Mouse (Mus musculus) left cerebral cortex, postnatal 14 days (tissue): ENCODE results near the gene Pum3. TPM values are rescaled to one million over a fixed set of nuclear protein-coding genes. Genes with fewer than 3 reads are reported as not detected.

ENCODE experiments used
- DNase-seq, 2 experiments: peaks; one replicate each; pipeline ENCODE4 v3.0.0; 2021 to 2022; ENCODE audit warnings: low spot score in 2 of 2, mixed read lengths in 1 of 2
- intact Hi-C: fragments of 180-260 bp; cut with DNase I; formaldehyde crosslinking; loops from one replicate; pipeline ENCODE4 v1.15.1; 2025
- long read RNA-seq, 2 experiments: library from polyadenylated mRNA; stranded (forward); transcript quantifications; one replicate each; pipeline ENCODE4 v2.0.0; 2021
- total RNA-seq, 2 experiments: library from RNA; stranded (reverse); gene quantifications; 2 replicates each; pipeline ENCODE4 v1.2.3; 2021

Pum3 gene
- 10 to 100 TPM; 61.1 to 67.3 TPM for total RNA-seq
- long read RNA-seq, experiment 1, transcript Pum3-201 (18 exons, 3,471 nt): major isoform, 54 of 76 reads
- long read RNA-seq, experiment 1, partial matches to known transcripts: 14 of 76 reads
- long read RNA-seq, experiment 1, other reads (novel, unspliced or antisense): 8 of 76 reads
- long read RNA-seq, experiment 2, transcript Pum3-201 (18 exons, 3,471 nt): major isoform, 59 of 82 reads
- long read RNA-seq, experiment 2, partial matches to known transcripts: 14 of 82 reads
- long read RNA-seq, experiment 2, other reads (novel, unspliced or antisense): 9 of 82 reads

DNA sequence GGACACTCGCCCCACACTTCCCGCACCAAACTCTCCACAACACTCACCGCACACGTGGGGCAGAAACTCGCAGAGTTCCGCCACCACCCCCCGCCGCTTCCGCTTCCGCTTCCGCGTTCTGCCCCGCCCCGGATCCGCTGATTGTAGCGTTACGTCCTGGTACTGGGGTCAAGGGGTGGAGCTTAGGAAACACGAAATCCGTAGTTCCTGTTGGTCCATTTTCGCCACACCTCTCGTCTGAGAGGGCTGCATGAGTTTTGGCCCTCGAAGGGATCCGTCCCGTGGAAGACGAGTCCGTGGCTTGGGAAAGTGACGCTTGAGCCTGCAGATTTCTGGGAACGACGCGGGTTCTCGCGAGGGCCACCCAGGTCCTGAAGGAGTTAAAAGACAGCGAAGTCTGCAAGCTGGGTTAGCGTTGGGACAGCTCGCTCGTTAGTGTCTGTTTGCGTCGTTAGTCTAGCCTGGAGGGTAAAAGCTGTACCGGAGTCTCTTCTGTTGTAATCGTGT, at the start of gene Pum3:
Gene Pum3 (minus strand): TSS at position 81 of the 507 bp plus-strand sequence.
- DNase-seq: peak; percentile 99
- intact Hi-C loops: loop anchor here (5.0 to 10.0 kb wide), 4 partner anchors 177 to 697 kb away; no protein-coding TSS in a partner anchor

DNA sequence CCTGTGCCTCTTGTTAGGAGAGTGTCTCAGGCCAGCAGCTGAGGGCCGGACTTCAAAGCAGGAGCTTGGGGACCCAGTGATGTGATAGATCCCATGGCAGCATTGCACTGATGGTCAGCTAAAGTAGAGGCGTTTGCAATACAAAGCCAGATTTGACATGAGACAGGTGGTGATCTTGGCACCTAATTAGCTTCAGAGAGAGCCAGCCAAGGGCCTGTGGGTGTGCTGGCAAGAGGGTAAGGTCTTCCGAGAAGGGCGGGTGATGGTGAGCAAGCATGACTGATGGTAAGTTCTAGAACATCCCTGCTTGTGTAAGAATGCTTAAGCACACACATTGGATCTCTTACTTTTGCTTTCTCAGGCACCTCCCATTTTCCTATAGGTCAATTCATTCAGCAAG, 37.1 kb upstream of the Pum3 start:
- intact Hi-C loops: no loop called here
- no peak for DNase-seq

DNA sequence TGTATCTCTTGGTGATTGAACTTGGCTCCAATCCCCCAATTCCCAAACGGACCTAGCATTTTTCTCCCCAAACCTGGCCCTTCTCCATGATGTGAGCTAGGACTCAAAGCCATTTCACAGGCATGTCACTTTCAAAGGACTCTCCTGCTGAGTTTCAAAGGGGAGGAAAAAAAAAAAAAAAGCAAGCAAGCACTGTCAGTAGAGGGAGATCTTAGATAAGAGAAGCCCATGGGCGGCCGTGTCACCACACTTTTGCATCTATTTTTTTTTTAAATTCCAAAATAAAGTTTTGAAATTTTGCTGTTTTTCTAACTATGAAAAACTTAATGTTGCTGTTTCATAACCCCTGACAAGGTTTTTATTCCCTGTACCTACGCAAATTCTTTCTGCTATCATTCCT, 33.0 kb upstream of the Pum3 start:
- peak in 1 of 2 experiments; percentile 32 for DNase-seq
- intact Hi-C loops: loop anchor here (5.0 kb wide), 2 partner anchors 115 to 545 kb away; no protein-coding TSS in a partner anchor

DNA sequence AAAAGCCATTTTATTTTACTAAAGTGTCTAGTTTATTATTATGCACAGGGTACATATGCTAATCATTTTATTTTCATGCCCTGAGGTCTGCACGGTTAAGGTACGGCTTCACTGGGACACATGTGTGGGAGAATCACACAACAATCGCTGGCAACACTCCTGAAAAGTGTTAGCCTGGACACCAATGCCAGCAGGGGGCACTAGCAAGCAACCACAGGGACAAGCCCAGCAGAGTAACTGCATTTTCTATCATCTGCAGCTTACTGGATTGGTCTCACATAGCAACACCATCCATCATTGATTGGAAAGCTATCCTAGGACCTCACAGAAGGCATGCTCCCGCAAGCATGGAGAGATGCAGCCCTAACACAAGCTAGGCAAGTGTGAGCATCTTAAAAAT, 20.8 kb upstream of the Pum3 start:
- intact Hi-C loops: loop anchor here (5.0 kb wide), 1 partner anchor 562 kb away; the partner anchor contains the start of gene Rfx3
- DNase-seq: peak; percentile 70 to 78

DNA sequence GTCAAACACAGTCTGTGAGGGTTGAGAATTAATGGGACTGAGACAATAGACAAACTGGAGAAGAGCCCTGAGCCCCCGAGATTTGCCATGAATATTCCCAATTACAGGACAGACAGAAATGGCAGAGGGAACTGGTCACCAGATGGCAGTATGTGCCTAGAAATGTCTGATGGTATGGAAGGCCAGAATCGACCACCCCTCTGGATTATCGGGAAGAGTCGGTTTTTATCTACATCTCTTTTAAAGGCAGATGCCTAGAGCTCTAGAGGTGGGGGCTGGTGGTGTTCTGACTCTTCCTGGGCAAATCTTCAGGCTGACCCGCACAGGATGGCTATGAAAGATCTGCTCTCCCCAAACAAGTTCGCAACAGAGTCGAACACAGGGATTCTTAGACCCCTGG, 17.9 kb upstream of the Pum3 start:
- intact Hi-C loops: loop anchor here (1.0 to 10.0 kb wide), 2 partner anchors 717 to 1321 kb away; no protein-coding TSS in a partner anchor
- DNase-seq: peak; percentile 49 to 67

DNA sequence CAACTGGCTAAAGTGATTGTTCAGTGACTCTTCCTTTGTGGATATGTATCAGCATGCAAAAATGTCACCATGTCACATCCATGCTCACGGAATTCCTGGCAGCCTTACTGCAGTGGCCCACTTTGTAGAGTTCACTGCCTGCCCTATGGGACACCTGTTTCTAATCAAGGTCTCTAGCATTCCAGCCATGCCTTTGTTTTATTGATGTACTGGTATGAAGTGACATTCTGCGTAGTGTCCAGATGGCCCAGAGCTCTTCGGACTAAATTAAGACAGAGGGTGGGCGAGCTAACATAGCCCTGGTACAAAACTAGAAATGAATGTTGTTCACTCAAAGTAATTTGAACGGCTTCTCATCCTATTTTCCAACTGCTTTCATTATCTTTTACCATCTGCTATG, 11.5 kb upstream of the Pum3 start:
- intact Hi-C loops: loop anchor here (10.0 kb wide), 1 partner anchor 724 kb away; no protein-coding TSS in a partner anchor

DNA sequence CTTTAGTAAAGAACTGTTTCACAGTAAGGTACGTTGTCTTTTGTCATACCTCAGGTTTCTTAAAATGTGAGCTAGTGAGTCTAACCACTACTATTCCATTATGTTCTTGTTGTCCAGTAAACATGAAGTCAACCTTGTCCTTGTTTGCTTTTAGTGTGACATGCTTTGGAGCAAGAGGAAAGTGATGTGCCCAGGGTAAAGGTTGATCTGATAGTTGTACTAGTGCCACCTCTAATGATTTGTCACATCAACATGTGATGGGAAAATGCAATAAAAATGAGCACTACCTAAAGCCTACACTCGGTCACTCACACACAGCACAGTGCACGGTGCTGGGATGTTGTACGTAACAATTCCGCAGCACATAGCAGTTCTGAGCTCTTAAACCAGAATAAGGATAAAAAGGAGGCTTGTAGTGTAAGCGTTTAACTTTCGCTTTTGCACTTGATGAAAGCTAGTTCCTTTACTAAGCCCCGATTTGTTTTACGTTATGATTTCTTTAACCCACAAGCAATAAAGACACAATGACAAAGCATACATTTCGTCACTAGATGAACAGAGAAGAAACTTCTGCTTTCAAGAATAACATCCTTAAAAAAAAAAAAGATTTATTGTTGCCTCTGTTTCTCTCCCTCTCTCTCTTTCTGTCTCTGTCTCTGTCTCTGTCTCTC, 8.5 kb upstream of the Pum3 start:
- DNase-seq: no peak
- intact Hi-C loops: no loop called here

More for the DNA sequence above, 11.5 kb upstream of the Pum3 start:
- peak in 1 of 2 experiments; percentile 45 for DNase-seq

DNA sequence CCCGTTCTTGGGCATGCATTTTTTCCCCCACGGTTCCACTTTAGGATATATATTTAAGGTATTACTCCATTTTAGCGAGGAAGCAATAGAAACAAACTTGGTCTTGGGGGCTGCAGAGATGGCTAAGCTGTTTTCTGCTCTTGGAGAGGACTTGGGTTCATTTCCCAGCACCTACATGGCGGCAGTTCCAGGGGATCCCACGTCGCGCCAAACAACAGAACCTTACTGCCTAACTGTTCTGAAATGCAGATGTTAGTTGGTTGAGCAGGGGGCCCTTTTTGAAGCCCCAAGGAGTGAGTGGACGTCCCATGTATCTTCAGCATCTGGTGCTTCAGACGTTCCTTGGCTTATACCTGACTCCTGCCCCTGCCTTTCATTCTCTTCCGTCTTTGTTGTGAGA, 781 bp upstream of the Pum3 start:
- DNase-seq: no peak
- intact Hi-C loops: no loop called here

DNA sequence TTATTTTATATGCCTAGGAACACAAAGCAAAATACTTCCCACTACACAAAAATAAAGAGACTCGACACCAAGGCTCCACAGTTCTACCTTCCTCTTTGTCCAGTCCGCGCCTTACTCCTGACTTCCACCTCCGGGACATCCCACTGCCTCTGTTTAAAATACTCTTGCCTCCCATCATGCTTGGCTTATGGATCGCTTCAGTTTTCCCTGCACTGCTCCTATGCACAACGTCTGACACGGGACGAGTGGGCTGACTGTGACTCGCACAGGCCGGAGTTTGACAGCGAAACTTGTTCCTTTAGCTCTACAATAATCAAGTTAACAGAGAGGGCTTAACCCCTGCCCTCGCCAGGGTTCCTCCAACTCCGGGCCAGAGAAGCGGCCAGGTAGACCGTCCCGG, 344 bp downstream of the Pum3 start:
- intact Hi-C loops: loop anchor here (5.0 to 10.0 kb wide), 4 partner anchors 177 to 697 kb away; no protein-coding TSS in a partner anchor
- DNase-seq: no peak

DNA sequence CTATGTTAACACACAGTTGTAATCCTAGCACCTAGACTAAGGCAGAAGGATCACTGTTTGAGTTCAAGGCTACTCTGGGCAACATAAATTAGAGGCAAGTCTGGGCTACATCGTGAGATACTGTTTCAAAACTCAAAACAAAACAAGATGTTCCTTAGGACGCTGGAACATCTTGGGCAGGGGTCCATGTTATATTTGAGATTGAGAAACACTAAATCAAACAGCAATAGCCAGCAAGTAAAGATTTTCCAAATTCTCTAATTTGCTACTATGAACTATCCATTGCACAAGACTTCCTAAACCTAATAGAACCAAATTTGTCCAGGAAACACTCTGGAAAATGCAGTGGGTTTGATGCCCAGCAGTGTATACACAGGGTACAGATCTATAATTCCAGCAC, 1.8 kb downstream of the Pum3 start:
- intact Hi-C loops: loop anchor here (5.0 to 10.0 kb wide), 4 partner anchors 176 to 696 kb away; no protein-coding TSS in a partner anchor

DNA sequence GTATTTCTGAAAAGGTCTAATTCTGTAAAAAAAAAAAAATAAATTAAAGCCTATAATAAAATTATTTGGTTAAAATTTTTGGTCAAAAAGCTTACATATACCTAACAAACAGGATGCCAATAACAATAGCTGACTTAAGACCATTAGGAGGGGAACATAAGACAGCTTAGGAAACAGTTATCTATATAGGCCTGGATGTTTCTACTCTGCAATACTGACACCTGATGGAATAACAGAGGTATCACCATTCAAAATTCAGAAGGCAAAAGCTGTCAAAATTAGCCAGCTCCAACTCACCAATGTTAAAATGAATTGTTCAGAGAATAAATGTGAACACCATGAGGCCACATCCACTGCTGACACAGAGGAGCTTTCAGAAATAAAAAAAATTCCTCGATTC, 3.2 kb downstream of the Pum3 start:
- intact Hi-C loops: loop anchor here (5.0 to 10.0 kb wide), 4 partner anchors 174 to 694 kb away; no protein-coding TSS in a partner anchor

More for the DNA sequence above, 1.8 kb downstream of the Pum3 start:
- no peak for DNase-seq

DNA sequence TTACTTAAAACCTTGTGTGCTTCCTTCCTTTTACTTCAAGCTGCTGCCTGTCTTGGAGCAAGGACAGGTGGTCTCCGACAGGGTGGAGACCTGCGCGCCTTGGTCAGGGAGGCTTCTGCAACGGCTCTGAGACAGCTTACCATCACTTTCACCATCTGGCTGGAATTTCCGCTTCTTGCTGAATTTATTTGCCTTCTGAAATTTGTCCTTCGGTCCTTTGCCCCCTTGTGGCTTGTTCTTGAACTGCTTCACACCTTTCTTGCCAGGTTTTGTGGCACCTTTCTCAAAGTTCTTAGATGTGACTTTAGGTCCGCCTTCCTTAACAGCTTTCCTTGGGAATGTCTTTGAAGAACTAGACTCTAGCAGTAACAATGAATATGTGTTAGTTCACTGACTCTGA, 4.0 kb downstream of the Pum3 start:
- DNase-seq: peak; percentile 66 to 69
- intact Hi-C loops: loop anchor here (5.0 to 10.0 kb wide), 4 partner anchors 173 to 693 kb away; no protein-coding TSS in a partner anchor

More for the DNA sequence above, 3.2 kb downstream of the Pum3 start:
- no peak for DNase-seq

DNA sequence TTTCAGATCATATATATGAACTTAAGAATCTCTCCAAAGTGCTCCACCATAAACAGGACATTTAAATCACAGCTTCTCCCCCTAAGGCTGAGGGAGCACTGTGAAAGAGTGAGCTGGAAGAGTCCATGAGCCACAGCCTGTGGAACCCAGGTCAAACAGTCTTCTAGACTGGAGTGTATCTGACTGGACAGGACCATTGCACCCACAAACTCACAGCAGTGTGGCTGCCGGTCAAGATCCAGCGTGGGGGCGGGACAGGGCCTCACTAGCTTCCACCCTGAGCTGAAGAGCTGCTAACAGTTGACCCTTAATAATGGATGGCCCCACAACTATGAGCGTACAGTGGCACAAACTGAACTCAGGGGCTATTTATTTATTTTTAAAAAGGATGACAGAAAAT, 12.2 kb downstream of the Pum3 start:
- intact Hi-C loops: no loop called here
- no peak for DNase-seq

DNA sequence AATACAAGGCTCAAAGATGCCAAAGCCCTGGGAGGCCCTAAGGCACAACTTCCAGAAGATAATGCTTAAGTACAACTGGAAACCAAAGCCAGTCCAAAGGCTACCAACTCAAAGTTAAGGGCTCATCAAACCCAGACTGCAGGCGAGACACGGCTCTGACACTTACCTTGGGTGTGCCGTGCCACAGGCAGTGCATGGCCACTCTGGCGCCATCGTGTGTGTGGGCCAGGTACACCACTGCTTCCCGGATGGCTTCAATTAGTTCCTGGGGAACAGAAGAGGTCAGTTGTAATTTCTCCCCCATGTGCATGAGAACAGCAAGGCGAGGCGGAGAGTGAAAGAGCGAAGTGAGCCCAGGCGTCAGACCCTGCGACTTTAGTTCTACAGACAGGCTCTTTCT, 13.1 kb downstream of the Pum3 start:
- intact Hi-C loops: no loop called here
- DNase-seq: peak in 1 of 2 experiments; percentile 55

DNA sequence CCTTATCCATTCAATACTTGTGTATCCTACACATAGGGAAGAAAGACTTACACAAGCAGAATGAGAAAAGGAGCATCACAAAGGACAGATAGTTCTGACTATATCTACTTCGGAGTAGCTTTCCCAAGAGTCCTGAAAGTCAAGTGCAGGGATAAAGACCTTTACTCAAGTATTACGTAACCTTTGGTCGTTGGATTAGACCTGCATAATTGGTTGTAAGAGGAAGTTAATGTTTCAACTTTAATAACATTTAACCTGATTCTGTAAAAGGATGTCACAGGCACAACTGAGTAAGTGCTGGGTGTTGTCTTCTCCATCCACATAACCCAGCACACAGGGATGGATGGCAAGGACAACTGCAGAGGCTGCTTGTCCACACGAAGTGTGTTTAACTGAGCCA, 18.3 kb downstream of the Pum3 start:
- intact Hi-C loops: no loop called here
- no peak for DNase-seq

DNA sequence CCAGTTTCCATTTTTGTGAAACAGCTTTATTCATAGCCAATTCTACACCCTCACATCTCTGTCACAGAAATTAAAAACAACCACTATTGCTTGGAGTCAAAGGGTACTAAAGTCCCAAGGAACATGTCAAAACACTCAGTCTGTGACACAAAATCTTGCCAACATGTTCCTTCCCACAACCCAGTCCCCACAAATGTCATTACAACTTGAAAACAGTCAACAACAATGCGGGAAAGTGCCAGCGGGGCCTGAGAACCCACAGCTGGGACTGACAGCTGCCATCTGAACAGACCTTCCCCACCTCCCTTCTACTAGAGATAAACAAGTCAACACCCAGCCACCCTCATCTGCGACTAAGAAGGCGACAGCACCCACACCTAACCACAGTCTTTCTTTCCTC, 18.9 kb downstream of the Pum3 start:
- no peak for DNase-seq
- intact Hi-C loops: no loop called here

DNA sequence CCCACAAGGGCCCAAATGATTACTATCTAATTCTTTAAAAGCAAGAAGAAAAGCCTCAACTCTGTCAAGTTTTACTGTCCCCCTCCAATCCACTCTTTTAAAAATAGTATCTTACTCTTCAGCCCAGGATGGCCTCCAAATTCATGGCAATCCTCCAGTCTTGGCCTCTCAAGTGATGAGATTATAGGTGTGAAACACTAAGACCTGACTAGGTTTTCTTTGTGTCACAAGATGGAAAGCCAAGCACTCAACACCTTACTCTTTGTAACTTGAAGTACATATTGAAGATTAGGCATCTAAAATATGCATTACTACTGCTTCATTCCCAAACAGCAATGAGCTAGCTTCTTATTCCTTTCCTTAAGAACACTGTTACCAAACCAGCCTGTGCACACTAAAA, 19.8 kb downstream of the Pum3 start:
- intact Hi-C loops: no loop called here
- DNase-seq: no peak

DNA sequence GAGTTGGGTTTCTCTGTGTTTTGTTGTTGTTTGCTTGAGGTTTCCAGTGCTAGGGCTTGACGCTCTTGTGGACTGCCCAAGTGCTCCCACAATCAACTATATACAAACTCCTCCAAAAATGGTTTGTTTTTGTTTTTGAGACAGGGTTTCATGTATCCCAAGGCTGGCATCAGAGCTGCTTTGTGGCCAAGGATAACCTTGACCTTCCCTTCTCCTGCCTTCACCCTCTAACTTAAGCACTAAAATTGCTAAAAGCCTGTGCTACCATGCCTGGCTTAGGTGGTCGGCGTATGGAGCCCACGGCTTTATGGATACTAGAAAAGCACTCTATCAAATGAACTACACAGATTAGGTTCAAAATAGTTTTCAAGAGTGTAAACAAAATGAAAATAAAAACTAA, 20.4 kb downstream of the Pum3 start:
- intact Hi-C loops: no loop called here
- no peak for DNase-seq

DNA sequence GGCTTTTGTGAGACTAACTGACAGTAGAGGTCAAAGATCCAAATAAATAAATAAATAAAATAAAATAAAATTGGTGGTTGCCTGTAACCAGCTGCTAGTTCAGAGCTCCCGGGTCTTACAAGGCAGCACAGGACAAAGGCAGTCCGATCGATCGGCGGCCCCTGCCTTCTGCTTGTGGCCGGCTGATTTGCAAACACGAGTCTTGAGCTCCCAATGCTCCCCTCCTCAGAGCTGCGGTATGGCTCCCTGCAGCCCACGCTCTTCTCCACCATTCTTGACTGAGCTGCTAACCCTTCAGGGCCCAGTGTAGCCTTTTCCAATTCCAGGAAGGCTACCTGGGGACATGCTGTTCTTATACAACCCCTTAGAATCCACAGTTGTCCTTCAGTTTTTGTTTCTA, 31.8 kb downstream of the Pum3 start:
- intact Hi-C loops: no loop called here
- DNase-seq: no peak

DNA sequence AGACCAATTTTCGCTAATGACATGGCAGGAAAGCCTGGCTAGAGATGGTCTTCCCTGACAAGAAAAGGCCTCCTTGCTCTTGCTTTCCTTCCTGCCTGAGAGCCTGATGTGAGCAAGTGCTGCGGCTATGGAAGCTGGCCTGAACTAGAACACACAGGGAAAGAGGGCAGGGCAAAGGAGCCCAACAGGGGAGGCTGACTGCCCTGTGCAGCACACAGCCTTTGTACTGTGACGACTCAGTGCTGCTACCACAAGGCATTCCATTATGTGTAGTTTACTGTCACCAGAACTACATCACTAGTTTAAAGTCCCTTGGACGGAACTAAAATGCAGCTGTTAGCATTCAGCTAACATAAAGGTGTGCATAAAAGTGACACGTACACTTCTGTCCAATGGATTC, 32.4 kb downstream of the Pum3 start:
- DNase-seq: no peak
- intact Hi-C loops: no loop called here
